Mouse (Mus musculus): ENCODE data around the gene Map1s. TPM values are rescaled to one million over a fixed set of nuclear protein-coding genes. Genes with fewer than 3 reads are reported as not detected.

The Map1s gene
- polyA plus RNA-seq, 1 experiment = 58.4 TPM

DNA sequence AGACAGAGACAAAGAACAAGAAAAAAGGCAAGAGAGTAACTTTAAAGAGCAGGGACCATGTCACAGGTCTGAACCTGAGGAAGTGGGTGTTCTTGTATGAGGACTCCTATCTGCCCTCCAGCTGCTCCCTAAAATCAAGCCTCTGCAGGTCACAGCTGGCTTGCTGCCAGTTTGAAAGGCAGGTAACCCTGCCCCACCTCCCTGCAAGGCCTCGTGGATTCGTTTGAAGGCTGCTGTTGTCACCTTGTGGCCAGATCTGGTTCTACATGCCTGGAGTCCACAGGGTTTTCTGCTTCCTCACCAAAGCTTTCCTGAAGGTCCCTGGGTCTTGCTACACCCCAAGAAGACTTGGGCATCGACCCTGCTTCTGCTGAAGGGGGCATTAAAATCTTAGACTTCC is 58.4 kb downstream of the Map1s start:
- 2% methylated on average over 3 of the region's 3 CpGs for WGBS
- TF ChIP-seq POLR2A (IDR thresholded peaks at IDR 0.05; ENCODE audit: borderline replicate concordance, extremely low read depth, low read depth, low read length) (no peak), CTCF (IDR thresholded peaks at IDR 0.05; ENCODE audit: insufficient read depth, low read length) (peak; percentile 67)
- Histone ChIP-seq H3K4me1 (ENCODE audit: control insufficient read depth, insufficient read depth, low read length) (no peaks in the 10 kb centered on the region), H3K4me3 (replicated peaks; ENCODE audit: extremely low read depth, low read depth, low read length) (no peak overlapping the region)
- DNase-seq = peak; percentile 10

DNA sequence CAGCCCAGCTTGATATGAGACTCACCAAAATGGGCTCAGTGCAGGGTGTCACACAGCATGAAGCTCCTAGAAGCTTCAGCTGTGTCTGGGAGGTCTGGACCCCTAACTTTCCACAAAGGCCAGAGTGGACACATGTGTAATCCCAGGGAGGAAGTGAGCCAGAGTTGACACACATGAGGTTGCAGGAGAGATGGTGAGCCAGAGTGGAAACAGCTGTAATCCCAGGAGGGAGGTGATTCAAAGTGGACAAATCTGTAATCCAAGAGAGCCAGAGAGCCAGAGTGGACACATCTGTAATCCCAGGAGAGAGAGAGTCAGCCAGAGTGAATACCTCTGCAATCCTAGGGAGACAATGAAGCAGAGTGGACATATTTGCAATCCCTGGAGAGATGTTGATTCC is 59.1 kb downstream of the Map1s start:
- no peaks in the 10 kb centered on the region for H3K4me1 ChIP-seq (ENCODE audit: control insufficient read depth, insufficient read depth, low read length)
- H3K4me3 ChIP-seq (replicated peaks; ENCODE audit: extremely low read depth, low read depth, low read length) = no peak overlapping the region
- no peak for DNase-seq
- no peak for TF ChIP-seq POLR2A (IDR thresholded peaks at IDR 0.05; ENCODE audit: borderline replicate concordance, extremely low read depth, low read depth, low read length)
- TF ChIP-seq CTCF (IDR thresholded peaks at IDR 0.05; ENCODE audit: insufficient read depth, low read length) = no peak

Other genes starting within 250 kb of the Map1s start
- 32.2 and 33.7 TPM in 2 replicates for gene Pgpep1, start 245.5 kb upstream of the Map1s start, polyA plus RNA-seq (2012; rRNA removed)
- gene Lsm4, start 232.7 kb upstream of the Map1s start, polyA plus RNA-seq (2012; rRNA removed) = 75.2 and 76.3 TPM in 2 replicates
- gene Jund, start 207.0 kb upstream of the Map1s start, polyA plus RNA-seq (2012; rRNA removed) = 378 and 717 TPM in 2 replicates
- 0.03 TPM in 1 of 2 replicates, not detected in the other for gene Iqcn, start 202.5 kb upstream of the Map1s start, polyA plus RNA-seq (2012; rRNA removed)
- 0.43 and 1.2 TPM in 2 replicates for gene Gm3336, start 187.4 kb upstream of the Map1s start, polyA plus RNA-seq (2012; rRNA removed)
- gene Pde4c, start 182.2 kb upstream of the Map1s start, polyA plus RNA-seq (2012; rRNA removed) = 4.1 and 5.5 TPM in 2 replicates
- gene Rab3a, start 151.3 kb upstream of the Map1s start, polyA plus RNA-seq (2012; rRNA removed) = 46.4 and 53.4 TPM in 2 replicates
- gene Mpv17l2, start 145.0 kb upstream of the Map1s start, polyA plus RNA-seq (2012; rRNA removed) = 61.6 and 80.0 TPM in 2 replicates
- 112 and 119 TPM in 2 replicates for gene Pik3r2, start 129.2 kb upstream of the Map1s start, polyA plus RNA-seq (2012; rRNA removed)
- 84.2 and 87.0 TPM in 2 replicates for gene Mast3, start 100.9 kb upstream of the Map1s start, polyA plus RNA-seq (2012; rRNA removed)
- 0.86 and 1.5 TPM in 2 replicates for gene Il12rb1, start 97.5 kb upstream of the Map1s start, polyA plus RNA-seq (2012; rRNA removed)
- gene Arrdc2, start 66.2 kb upstream of the Map1s start, polyA plus RNA-seq (2012; rRNA removed) = 50.3 and 78.3 TPM in 2 replicates
- gene Kcnn1, start 42.7 kb upstream of the Map1s start, polyA plus RNA-seq (2012; rRNA removed) = 3.4 and 5.0 TPM in 2 replicates
- 43.8 and 48.0 TPM in 2 replicates for gene Ccdc124, start 32.0 kb upstream of the Map1s start, polyA plus RNA-seq (2012; rRNA removed)
- 0.71 and 1.3 TPM in 2 replicates for gene Slc5a5, start 13.2 kb upstream of the Map1s start, polyA plus RNA-seq (2012; rRNA removed)
- 3,384 and 4,193 TPM in 2 replicates for gene Rpl18a, start 8.5 kb upstream of the Map1s start, polyA plus RNA-seq (2012; rRNA removed)

Data from lung, adult 2 months (tissue).